Mouse (Mus musculus): Measurements from ENCODE around the gene H2al1n. TPM values are rescaled to one million over a fixed set of nuclear protein-coding genes. Genes with fewer than 3 reads are reported as not detected.

H2al1n gene
- polyA plus RNA-seq (2012; rRNA removed; ENCODE audit: low replicate concordance) = not detected in 2 replicates

DNA sequence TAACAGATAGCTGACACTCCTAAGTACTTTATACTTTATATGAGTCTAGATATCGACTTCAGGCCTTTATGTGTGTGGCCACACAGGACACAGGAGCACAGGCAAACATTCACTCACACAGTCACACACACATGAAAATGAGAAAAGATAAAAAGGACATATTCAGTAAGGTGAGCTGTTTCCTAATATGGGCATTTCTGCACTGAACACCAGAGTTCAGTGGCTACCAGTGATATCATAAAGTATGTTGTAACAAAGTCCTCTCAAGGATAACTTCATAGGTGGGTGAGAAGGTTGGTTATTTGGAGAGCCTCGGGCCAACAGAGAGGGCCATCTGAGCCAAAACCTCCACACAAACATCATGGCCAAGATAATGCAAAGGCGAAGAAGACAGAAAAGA lies at the start of gene H2al1n:
Gene H2al1n (plus strand): TSS at position 301 of the 400 bp plus-strand sequence.

Measured in duodenum, adult 2 months (tissue).